Mouse (Mus musculus) liver, embryonic 16.5 days (tissue): ENCODE measurements around the gene Flt3. TPM values are rescaled to one million over a fixed set of nuclear protein-coding genes. Genes with fewer than 3 reads are reported as not detected.
A peak's percentile ranks its signal among the peaks of the same experiment; 100 is the strongest.

Source experiments
- ATAC-seq: fragments of 200-750 bp; cut with Nextera tagmentation; 2 replicates; pipeline ENCODE4 v1.8.0; 2017; ENCODE audit warnings: low read depth, mild to moderate bottlenecking, moderate number of reproducible peaks, moderate library complexity
- H3K27ac ChIP-seq: fragments of 300-500 bp; sonication (generic); 2 replicates; pipeline ENCODE4 v1.5.1; 2014; ENCODE audit warnings: mild to moderate bottlenecking, low read length
- H3K27me3 ChIP-seq: fragments of 300-500 bp; sonication (generic); 2 replicates; pipeline ENCODE4 v1.6.1; 2014; ENCODE audit warnings: low read depth, low read length, mixed read lengths; ENCODE audit not compliant: control insufficient read depth, insufficient read depth
- H3K36me3 ChIP-seq: fragments of 300-500 bp; sonication (generic); 2 replicates; pipeline ENCODE4 v1.6.1; 2014; ENCODE audit warnings: mild to moderate bottlenecking; ENCODE audit not compliant: control insufficient read depth, insufficient read depth
- H3K4me1 ChIP-seq: fragments of 300-500 bp; sonication (generic); 2 replicates; pipeline ENCODE4 v1.6.1; 2014; ENCODE audit warnings: low read depth, low read length, mixed read lengths; ENCODE audit not compliant: control insufficient read depth
- H3K4me2 ChIP-seq: fragments of 300-500 bp; sonication (generic); 2 replicates; pipeline ENCODE4 v1.6.1; 2014; ENCODE audit warnings: low read depth, low read length, mixed read lengths
- H3K4me3 ChIP-seq: fragments of 300-500 bp; sonication (generic); 2 replicates; pipeline ENCODE4 v1.5.1; 2014; ENCODE audit warnings: low read depth, mild to moderate bottlenecking, low read length
- H3K9ac ChIP-seq: fragments of 300-500 bp; sonication (generic); 2 replicates; pipeline ENCODE4 v1.6.1; 2014; ENCODE audit warnings: low read depth, low read length
- H3K9me3 ChIP-seq: fragments of 300-500 bp; sonication (generic); replicated peaks from 2 replicates; pipeline ENCODE4 v1.6.1; 2016; ENCODE audit warnings: low read length; ENCODE audit not compliant: control insufficient read depth
- WGBS: fragments of 180-500 bp; shearing (Covaris S2); extraction: QIAGEN DNeasy Blood & Tissue Kit; methylation state at CpG from one replicate; pipeline ENCODE4 v1.1.7; 2014; ENCODE audit not compliant: insufficient replicate concordance; 5-methylcytosine and 5-hydroxymethylcytosine counted together
- polyA plus RNA-seq: library from polyadenylated mRNA; unstranded; fragments of >200 nt; fragmentation: Nextera tagmentation; extraction: Ambion mirVana; gene quantifications from 2 replicates; pipeline ENCODE4 v1.2.1, GENCODE M21; 2015

Gene Flt3
- polyA plus RNA-seq, 1 experiment from 2014 or later: 1.6 TPM

DNA sequence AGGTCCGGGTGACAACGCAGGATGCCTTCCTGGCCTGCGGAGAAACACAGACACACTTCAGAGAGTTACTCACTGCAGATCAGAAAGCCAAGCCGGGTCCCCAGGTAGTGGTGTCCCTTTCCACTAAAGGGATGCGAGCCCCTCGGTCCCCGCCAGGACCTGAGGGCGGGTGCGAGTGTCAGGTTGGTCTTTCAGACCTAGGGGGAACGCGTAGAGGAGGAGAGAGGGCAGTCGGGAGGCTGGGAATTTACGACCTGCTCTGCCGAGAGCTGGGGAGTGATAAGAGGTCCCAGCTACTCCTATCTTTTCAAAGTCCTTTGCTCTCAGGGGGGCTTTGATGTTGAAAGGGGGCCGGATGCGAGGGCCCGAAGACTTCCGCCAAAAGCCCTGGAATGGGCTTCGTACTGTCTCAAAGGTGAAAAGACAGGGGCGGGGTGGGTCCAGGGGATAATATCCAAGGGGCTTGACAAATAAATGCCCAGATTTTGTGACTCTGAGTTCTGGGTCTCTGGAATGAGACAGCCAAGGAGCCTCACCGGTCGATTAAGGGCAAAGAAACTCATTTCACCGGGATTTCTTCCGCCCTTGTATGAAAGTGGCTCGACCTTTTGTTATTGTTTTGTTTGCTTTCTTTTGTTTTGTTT lies 84.7 kb downstream of the Flt3 start:
- Histone ChIP-seq H3K27me3 (peaks cover 79% of the 10 kb centered on the region), H3K9me3 (no peaks in the 10 kb centered on the region), H3K4me2 (no peak overlapping the region), H3K9ac (no peak overlapping the region), H3K36me3 (no peaks in the 10 kb centered on the region), H3K27ac (no peak overlapping the region), H3K4me3 (no peak overlapping the region), H3K4me1 (no peaks in the 10 kb centered on the region)
- 2% methylated on average over 25 of the region's 25 CpGs for WGBS
- ATAC-seq: no peak

DNA sequence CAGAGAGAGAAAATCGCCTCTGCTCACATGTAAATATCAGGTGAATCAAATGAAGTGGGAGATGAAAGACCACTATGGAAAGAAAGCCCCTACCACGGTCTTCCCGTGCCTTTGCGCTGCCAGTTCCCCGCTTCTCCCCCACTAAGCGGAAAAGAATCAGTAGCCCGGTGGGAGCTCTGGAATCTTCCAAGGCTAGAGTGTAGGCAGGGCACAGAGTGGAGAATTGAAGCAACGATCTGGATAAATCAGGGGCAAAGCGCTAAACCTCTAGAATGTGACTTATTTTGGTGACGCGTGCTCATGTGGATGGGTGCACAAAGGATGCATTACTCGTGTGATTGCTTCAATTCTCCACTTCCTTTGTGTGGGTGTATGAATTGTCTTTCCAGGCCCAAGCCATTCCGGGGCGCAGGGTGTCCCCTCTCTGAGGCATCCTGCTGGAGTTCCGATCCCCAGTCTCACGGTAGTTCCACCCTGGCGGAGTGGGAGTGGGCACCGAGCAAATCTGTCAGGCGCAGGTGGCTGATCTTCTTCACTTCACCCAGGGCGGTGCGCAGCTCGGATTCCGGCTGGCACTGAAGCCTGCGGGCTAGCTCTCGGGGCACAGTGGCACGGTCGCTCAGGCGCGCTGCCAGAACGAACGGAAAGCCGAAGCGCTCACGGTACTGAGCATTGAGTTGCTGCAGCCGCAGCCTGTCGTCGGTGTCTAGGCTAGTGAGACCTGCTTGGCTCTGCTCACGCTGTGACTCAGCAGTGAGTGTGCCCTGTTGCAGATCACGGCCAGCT lies 85.5 kb downstream of the Flt3 start:
- WGBS: 3% methylated on average over 39 of the region's 39 CpGs
- no peak overlapping the region for H3K4me2 ChIP-seq
- H3K4me3 ChIP-seq: no peak overlapping the region
- H3K4me1 ChIP-seq: no peaks in the 10 kb centered on the region
- H3K36me3 ChIP-seq: no peaks in the 10 kb centered on the region
- H3K9ac ChIP-seq: no peak overlapping the region
- H3K27ac ChIP-seq: no peak overlapping the region
- no peak for ATAC-seq
- H3K27me3 ChIP-seq: peaks cover 86% of the 10 kb centered on the region
- no peaks in the 10 kb centered on the region for H3K9me3 ChIP-seq

DNA sequence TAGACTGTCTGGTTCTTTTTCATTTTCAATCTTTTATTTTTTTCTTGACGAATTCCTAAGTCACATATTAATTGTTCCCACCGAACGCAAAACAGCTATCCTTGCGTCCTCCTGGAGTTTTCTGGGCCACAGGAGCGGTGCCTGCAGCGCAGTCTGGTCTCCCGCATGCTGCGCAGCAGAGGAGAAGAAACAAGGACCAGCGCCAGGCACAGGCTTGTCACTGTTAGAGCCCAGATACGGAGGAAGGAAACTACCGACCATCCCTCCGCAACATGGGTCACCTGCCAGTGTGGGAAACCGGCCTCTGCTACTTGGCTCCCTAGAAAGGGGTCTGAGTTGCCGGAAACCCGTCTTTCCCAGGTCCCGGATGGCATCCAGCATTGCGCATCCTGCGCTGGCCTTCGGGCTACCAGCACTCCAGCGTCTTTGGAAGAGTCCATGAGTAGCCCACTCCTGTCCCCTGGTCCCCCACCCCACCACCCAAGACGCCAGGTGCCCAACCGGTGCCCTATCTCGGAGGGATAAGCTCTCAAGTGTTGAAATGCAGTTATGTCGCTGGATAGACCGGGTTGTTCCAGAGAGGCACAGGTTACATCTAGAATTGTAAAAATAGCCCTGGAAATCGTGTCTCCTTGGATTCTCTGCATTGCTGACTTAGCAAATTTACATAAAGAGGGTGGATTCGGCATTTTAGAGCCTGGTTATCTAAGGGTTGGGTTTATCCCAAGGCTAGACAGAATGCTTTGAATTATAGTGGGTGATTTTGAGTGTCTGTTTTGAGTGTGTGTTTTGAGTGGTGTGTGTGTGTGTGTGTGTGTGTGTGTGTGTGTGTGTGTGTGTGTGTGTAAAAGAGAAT lies 87.2 kb downstream of the Flt3 start:
- H3K4me3 ChIP-seq: no peak overlapping the region

DNA sequence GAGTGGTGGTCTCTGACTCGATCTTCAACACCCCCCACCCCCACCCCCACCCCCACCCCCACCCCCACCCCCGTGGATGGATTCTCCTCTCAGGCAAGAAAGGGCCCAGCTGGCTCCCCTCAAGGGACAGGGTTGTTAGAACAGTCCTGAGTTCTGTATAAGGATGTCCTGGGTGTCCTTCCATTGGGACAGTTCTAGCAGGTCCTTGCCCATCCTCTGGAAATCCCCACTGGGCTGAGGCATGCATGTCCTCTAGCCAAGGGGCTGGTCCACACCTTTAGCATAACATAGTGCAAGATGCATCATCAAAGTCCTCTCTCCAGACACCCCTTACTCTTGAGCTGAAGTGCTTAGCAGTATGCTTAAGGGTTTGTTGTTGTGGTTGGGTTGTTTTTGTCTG lies 90.5 kb downstream of the Flt3 start:
- 0% methylated on average over 2 of the region's 2 CpGs for WGBS
- no peak overlapping the region for H3K4me2 ChIP-seq

More for the DNA sequence above, 87.2 kb downstream of the Flt3 start:
- Histone ChIP-seq H3K9me3 (no peaks in the 10 kb centered on the region), H3K9ac (no peak overlapping the region), H3K4me2 (no peak overlapping the region), H3K27ac (no peak overlapping the region), H3K27me3 (peaks cover 97% of the 10 kb centered on the region), H3K36me3 (no peaks in the 10 kb centered on the region), H3K4me1 (no peaks in the 10 kb centered on the region)
- ATAC-seq: no peak
- WGBS: 2% methylated on average over 27 of the region's 27 CpGs

DNA sequence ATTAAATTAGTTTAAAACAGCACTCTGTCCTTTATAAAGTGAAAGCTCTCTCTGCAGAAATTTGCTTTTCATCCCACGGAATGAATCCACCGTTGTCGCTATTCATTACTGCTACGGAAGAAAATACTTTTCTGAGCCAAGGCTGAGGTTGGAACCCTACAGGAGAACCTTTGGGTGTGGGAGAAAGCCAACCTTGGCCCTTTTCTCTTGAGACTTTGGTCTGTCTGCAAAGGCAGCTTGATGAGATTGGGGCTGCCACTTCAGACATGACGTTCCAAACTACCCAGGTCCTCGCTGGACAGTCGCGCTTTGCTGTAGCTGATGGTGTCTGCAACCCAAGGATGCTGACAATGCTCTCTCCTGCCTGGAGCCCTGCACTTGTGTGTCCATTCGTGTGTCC lies 91.8 kb downstream of the Flt3 start:
- 10% methylated on average over 9 of the region's 9 CpGs for WGBS
- Histone ChIP-seq H3K4me2 (no peak overlapping the region), H3K4me1 (no peaks in the 10 kb centered on the region), H3K27ac (no peak overlapping the region), H3K9me3 (no peaks in the 10 kb centered on the region), H3K4me3 (no peak overlapping the region), H3K36me3 (no peaks in the 10 kb centered on the region), H3K27me3 (peaks cover 98% of the 10 kb centered on the region), H3K9ac (no peak overlapping the region)
- no peak for ATAC-seq

More for the DNA sequence above, 90.5 kb downstream of the Flt3 start:
- H3K27me3 ChIP-seq: peaks cover 98% of the 10 kb centered on the region
- H3K4me1 ChIP-seq: no peaks in the 10 kb centered on the region
- H3K9ac ChIP-seq: no peak overlapping the region
- no peaks in the 10 kb centered on the region for H3K36me3 ChIP-seq
- H3K9me3 ChIP-seq: no peaks in the 10 kb centered on the region
- no peak overlapping the region for H3K27ac ChIP-seq
- ATAC-seq: no peak
- H3K4me3 ChIP-seq: no peak overlapping the region

DNA sequence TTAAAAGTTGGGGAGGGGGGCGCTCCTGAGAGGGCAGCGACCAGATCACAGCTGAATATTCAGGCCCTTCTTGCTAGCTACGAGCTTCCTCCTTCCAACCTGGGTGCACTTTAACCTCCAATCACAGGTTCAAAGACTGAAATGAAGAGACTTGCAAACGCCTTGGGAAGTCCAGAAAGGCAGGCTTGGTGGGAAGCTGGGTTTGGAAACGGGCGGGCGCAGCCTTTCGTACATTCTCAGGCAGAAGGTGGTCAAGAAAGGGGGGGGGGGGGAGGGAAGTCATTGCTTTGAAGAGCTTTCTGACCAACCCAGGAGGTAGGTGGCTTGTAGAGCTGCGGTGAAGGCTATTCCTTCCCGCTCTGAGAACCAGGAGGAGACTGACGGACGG lies 92.9 kb downstream of the Flt3 start:
- ATAC-seq: no peak
- Histone ChIP-seq H3K4me2 (no peak overlapping the region), H3K27me3 (peaks cover 98% of the 10 kb centered on the region), H3K4me3 (no peak overlapping the region), H3K27ac (no peak overlapping the region), H3K36me3 (no peaks in the 10 kb centered on the region), H3K9me3 (no peaks in the 10 kb centered on the region), H3K4me1 (no peaks in the 10 kb centered on the region), H3K9ac (no peak overlapping the region)
- WGBS: 2% methylated on average over 12 of the region's 12 CpGs

DNA sequence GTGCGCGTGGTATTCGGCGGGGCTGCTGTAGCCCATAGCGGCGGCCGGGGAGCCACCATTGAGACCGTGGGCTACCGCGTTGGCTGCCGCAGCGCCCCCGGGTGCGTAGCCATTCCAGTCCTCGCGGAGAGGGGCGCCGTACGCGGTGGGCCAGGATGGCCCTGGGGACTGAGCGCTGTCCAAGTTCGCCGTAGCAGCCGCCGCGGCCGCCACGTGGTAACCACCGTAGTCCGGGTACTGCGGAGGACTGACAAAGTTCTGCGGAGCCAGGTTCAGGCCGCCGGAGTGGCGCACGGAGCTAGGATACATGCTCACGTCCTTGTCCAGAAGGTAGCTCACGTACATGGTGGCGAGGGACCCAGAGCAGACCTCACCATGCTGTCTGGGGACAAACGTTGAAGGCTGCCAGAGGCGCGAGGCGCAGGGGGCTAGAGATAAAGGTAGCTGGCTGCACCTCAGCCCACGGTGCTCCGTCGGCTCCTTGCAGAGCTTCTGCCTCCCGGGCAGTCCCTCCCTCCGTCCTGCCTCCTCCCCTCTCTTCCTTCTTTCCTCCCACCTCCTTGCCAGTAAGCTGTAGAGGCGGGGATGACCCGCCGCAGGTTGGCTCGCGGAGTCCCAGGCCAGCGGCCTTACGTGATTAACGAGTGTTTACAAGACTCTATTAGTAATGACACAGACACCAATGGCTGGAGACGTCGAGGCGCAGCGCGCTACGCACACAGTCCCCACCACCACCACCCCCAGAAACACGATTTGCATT lies 93.5 kb downstream of the Flt3 start, which contains the start of gene Cdx2:
Cdx2 (minus strand) TSS at position 633 of the 760 bp plus-strand sequence.
- Histone ChIP-seq H3K36me3 (no peaks in the 10 kb centered on the region), H3K4me2 (no peak within 1 kb of the TSS), H3K9ac (no peak within 1 kb of the TSS), H3K4me1 (no peaks in the 10 kb centered on the region), H3K9me3 (no peaks in the 10 kb centered on the region), H3K27ac (no peak within 1 kb of the TSS), H3K27me3 (peaks cover 98% of the 10 kb centered on the region), H3K4me3 (peak within 1 kb of the TSS; percentile 17; the same call in 1 of the 2 replicates)
- 2% methylated on average over 63 of the region's 63 CpGs for WGBS
- ATAC-seq: no peak

DNA sequence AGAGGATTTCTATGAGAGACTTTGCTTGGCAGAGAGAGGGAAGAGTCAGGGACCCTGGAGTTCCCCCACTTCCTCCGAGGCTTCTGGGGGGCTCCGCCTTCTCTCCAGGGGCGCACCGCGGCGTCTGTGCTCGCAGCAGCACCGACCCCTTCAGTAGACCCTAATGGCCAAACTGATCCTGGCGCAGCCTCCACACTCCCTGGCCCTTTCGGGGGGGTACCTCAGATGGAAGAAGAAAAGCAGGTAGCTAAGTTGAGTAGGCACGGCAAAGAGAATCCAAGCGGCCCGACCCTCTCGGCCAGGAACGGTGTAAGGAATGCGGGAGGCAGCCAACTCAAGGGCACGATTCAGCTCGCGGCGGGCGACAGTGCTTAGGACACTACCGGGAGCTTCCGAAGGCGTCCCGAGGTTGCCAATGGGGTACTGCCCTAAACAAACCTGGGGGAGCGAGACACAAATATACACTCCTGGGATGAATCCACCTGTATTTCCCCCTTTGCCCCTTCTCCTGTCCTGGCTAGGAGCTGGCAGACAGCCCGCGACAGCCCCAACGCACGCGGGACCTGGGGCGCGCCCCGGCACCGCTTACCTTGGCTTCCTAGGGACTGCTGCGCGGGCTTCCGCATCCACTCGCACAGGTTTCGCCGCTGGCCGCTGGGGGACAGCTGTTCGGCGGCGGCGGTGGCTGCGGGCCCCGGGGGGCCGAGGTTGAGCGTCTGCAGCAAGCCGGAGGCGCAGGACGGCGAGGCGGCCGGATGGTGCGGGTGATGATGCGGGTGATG lies 94.2 kb downstream of the Flt3 start:
- Histone ChIP-seq H3K4me1 (no peaks in the 10 kb centered on the region), H3K27me3 (peaks cover 98% of the 10 kb centered on the region), H3K9me3 (no peaks in the 10 kb centered on the region), H3K4me2 (no peak overlapping the region), H3K27ac (no peak overlapping the region), H3K4me3 (peak overlapping the region; percentile 17; the same call in 1 of the 2 replicates), H3K36me3 (no peaks in the 10 kb centered on the region), H3K9ac (no peak overlapping the region)
- WGBS: under 1% methylated on average over 57 of the region's 58 CpGs
- ATAC-seq: no peak
